13 mouse cellular contexts compared by ENCODE assay signal in the genomic region with DNA sequence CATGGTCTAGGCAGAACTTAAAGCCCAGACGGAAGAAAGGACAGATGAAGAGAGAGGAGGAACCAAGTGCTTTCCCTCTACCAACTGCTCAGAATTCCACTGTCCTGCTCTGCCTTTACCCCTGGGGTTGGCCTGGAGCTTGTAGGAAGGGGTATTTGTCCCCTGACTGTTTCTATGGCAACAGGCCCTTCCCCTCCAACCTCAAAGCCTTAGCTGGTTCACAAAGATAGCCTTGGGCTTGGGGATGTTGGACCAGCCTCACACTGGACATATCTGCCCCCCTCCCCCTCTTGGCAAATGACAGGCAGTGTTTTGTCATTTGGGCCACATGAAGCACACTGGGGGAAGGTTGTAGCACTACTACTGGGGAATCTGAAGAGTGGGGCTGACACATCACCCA.
"Had no signal": no experiment of that assay in that cellular context is flagged by ENCODE, and none has a peak within 500 bp of the region (broad histone marks: within the 10 kb centered on the region; RNA-seq: fewer than 3 reads in every experiment).

No protein-coding gene starts in this region.

- ATAC-seq: lung, postnatal 0 days; midbrain, embryonic 15.5 days had no signal

- H3K36me3 ChIP-seq: limb, embryonic 10.5 days; liver, embryonic 15.5 days; midbrain, embryonic 15.5 days had no signal

- H3K4me2 ChIP-seq: liver, embryonic 11.5 days; liver, embryonic 15.5 days; midbrain, embryonic 15.5 days; neural tube, embryonic 13.5 days had no signal

- H3K27me3 ChIP-seq: liver, embryonic 15.5 days; midbrain, embryonic 15.5 days; neural tube, embryonic 13.5 days had no signal

- H3K27ac ChIP-seq: left cerebral cortex, adult 2 months; limb, embryonic 10.5 days; liver, embryonic 15.5 days; midbrain, embryonic 15.5 days; neural tube, embryonic 13.5 days; stomach, postnatal 0 days had no signal

- H3K9me3 ChIP-seq: limb, embryonic 10.5 days; liver, embryonic 15.5 days; midbrain, embryonic 15.5 days; neural tube, embryonic 13.5 days had no signal

- H3K4me3 ChIP-seq: left cerebral cortex, adult 2 months; limb, embryonic 10.5 days; liver, embryonic 15.5 days; midbrain, embryonic 15.5 days; neural tube, embryonic 13.5 days had no signal

- H3K9ac ChIP-seq: liver, embryonic 15.5 days; midbrain, embryonic 15.5 days; neural tube, embryonic 13.5 days had no signal

- DNase-seq: kidney, adult 18-20 months; kidney, postnatal 10 days; lung, adult 2 months; lung, postnatal 36 days; thymus, postnatal 4 days had no signal

- H3K4me1 ChIP-seq: liver, embryonic 15.5 days; midbrain, embryonic 15.5 days had no signal
